Mouse (Mus musculus): ENCODE measurements at regions not wholly inside any gene's neighbourhood (a gene's known extent, or its start where the extent isn't known, plus 50 kb on each side); places are given as distances from the start of the nearest gene placed in this dataset.

- DNase-seq (ENCODE audit: extremely low read depth, insufficient read length, low spot score), result no peak
These were observed 158.8 kb upstream of the Tgfbr2 start for GRCm38 (mm10) chr9:116333956-116334463.

- DNase-seq (ENCODE audit: extremely low read depth, insufficient read length, low spot score), result no peak
These were observed 157.4 kb upstream of the Tgfbr2 start for GRCm38 (mm10) chr9:116332485-116333118.

GRCm38 (mm10) chr9:116331406-116331805, 156.2 kb upstream of the Tgfbr2 start:
- no peak for DNase-seq (ENCODE audit: extremely low read depth, insufficient read length, low spot score)

- DNase-seq (ENCODE audit: extremely low read depth, insufficient read length, low spot score), result no peak
These were observed 155.6 kb upstream of the Tgfbr2 start for GRCm38 (mm10) chr9:116330796-116331195.

- no peak for DNase-seq (ENCODE audit: extremely low read depth, insufficient read length, low spot score)
These were observed 154.0 kb upstream of the Tgfbr2 start for GRCm38 (mm10) chr9:116329147-116329546.

GRCm38 (mm10) chr9:116328201-116328600, 153.0 kb upstream of the Tgfbr2 start:
- DNase-seq (ENCODE audit: extremely low read depth, insufficient read length, low spot score), result no peak

- DNase-seq (ENCODE audit: extremely low read depth, insufficient read length, low spot score), result no peak
These were observed 151.9 kb upstream of the Tgfbr2 start for GRCm38 (mm10) chr9:116327080-116327479.

- no peak for DNase-seq (ENCODE audit: extremely low read depth, insufficient read length, low spot score)
These were observed 149.8 kb upstream of the Tgfbr2 start for GRCm38 (mm10) chr9:116324971-116325370.

- no peak for DNase-seq (ENCODE audit: extremely low read depth, insufficient read length, low spot score)
These were observed 148.9 kb upstream of the Tgfbr2 start for GRCm38 (mm10) chr9:116323871-116324721.

GRCm38 (mm10) chr9:116321908-116322307, 146.7 kb upstream of the Tgfbr2 start:
- no peak for DNase-seq (ENCODE audit: extremely low read depth, insufficient read length, low spot score)

- no peak for DNase-seq (ENCODE audit: extremely low read depth, insufficient read length, low spot score)
These were observed 144.3 kb upstream of the Tgfbr2 start for GRCm38 (mm10) chr9:116319421-116319820.

GRCm38 (mm10) chr9:116316582-116317095, 141.5 kb upstream of the Tgfbr2 start:
- DNase-seq (ENCODE audit: extremely low read depth, insufficient read length, low spot score), result no peak

GRCm38 (mm10) chr9:116314803-116315202, 139.6 kb upstream of the Tgfbr2 start:
- DNase-seq (ENCODE audit: extremely low read depth, insufficient read length, low spot score), result no peak

GRCm38 (mm10) chr9:116313932-116314790, 139.0 kb upstream of the Tgfbr2 start:
- DNase-seq (ENCODE audit: extremely low read depth, insufficient read length, low spot score), result no peak

- peak; percentile 38 for DNase-seq (ENCODE audit: extremely low read depth, insufficient read length, low spot score)
These were observed 136.2 kb upstream of the Tgfbr2 start for GRCm38 (mm10) chr9:116311364-116311763.

- no peak for DNase-seq (ENCODE audit: extremely low read depth, insufficient read length, low spot score)
These were observed 126.4 kb upstream of the Tgfbr2 start for GRCm38 (mm10) chr9:116301602-116302001.

- no peak for DNase-seq (ENCODE audit: extremely low read depth, insufficient read length, low spot score)
These were observed 123.6 kb upstream of the Tgfbr2 start for GRCm38 (mm10) chr9:116298791-116299190.

- no peak for DNase-seq (ENCODE audit: extremely low read depth, insufficient read length, low spot score)
These were observed 121.2 kb upstream of the Tgfbr2 start for GRCm38 (mm10) chr9:116296349-116296748.

- no peak for DNase-seq (ENCODE audit: extremely low read depth, insufficient read length, low spot score)
These were observed 118.9 kb upstream of the Tgfbr2 start for GRCm38 (mm10) chr9:116294073-116294472.

GRCm38 (mm10) chr9:116293110-116293509, 118.0 kb upstream of the Tgfbr2 start:
- no peak for DNase-seq (ENCODE audit: extremely low read depth, insufficient read length, low spot score)

GRCm38 (mm10) chr9:116291624-116292023, 116.5 kb upstream of the Tgfbr2 start:
- no peak for DNase-seq (ENCODE audit: extremely low read depth, insufficient read length, low spot score)
